Mouse (Mus musculus) liver, embryonic 14.5 days (tissue): ENCODE results near the gene Wipf2. TPM values are rescaled to one million over a fixed set of nuclear protein-coding genes. Genes with fewer than 3 reads are reported as not detected.

Experiments
- ATAC-seq: fragments of 200-750 bp; cut with Nextera tagmentation; 2 replicates; pipeline ENCODE4 v1.8.0; 2017; ENCODE audit warnings: moderate number of reproducible peaks, mild to moderate bottlenecking, moderate library complexity; ENCODE audit not compliant: insufficient read depth
- DNase-seq, 3 experiments: peaks; one replicate each; pipeline ENCODE4 v3.0.0-alpha.2; 2012 to 2013; ENCODE audit warnings: low read depth in 3 of 3, low spot score in 3 of 3
- H3K27ac ChIP-seq: fragments of 300-500 bp; sonication (generic); 2 replicates; pipeline ENCODE4 v1.5.1; 2014; ENCODE audit warnings: moderate library complexity, mild to moderate bottlenecking, control low read depth, inconsistent platforms
- H3K27me3 ChIP-seq: fragments of 300-500 bp; sonication (generic); 2 replicates; pipeline ENCODE4 v1.6.1; 2014; ENCODE audit warnings: mild to moderate bottlenecking, low read length, moderate library complexity; ENCODE audit not compliant: control insufficient read depth, insufficient read depth
- H3K36me3 ChIP-seq: fragments of 300-500 bp; sonication (generic); replicated peaks from 2 replicates; pipeline ENCODE4 v1.6.1; 2014; ENCODE audit warnings: low read depth; ENCODE audit not compliant: control insufficient read depth, insufficient read depth
- H3K4me1 ChIP-seq, 2 experiments: fragments of 200-500 bp in 1 of 2; fragments of 300-500 bp in 1 of 2; sonication (generic) in 1 of 2; replicated peaks; 2 replicates each; pipeline ENCODE4 v1.6.1; 2012 to 2014; ENCODE audit warnings: antibody characterized with exemption in 1 of 2, inconsistent platforms in 1 of 2, low read length in 1 of 2; ENCODE audit not compliant: control insufficient read depth in 2 of 2, insufficient read depth in 2 of 2
- H3K4me2 ChIP-seq: fragments of 300-500 bp; sonication (generic); 2 replicates; pipeline ENCODE4 v1.6.1; 2014; ENCODE audit warnings: low read depth, mild to moderate bottlenecking, control low read depth, moderate library complexity
- H3K4me3 ChIP-seq, 2 experiments: fragments of 200-500 bp in 1 of 2; fragments of 300-500 bp in 1 of 2; sonication (generic) in 1 of 2; 2 replicates each; pipeline ENCODE4 v1.5.1; 2012 to 2014; ENCODE audit warnings: low read depth in 2 of 2, low read length in 2 of 2, mild to moderate bottlenecking in 2 of 2, control low read depth in 1 of 2, inconsistent platforms in 1 of 2, moderate library complexity in 1 of 2; ENCODE audit not compliant: insufficient read depth in 1 of 2
- H3K9ac ChIP-seq: fragments of 300-500 bp; sonication (generic); replicated peaks from 2 replicates; pipeline ENCODE4 v1.6.1; 2014; ENCODE audit warnings: mild to moderate bottlenecking, control low read depth, moderate library complexity
- H3K9me3 ChIP-seq: fragments of 300-500 bp; sonication (generic); 2 replicates; pipeline ENCODE4 v1.6.1; 2016; ENCODE audit warnings: low read length, mixed read lengths; ENCODE audit not compliant: control insufficient read depth
- CTCF ChIP-seq: IDR thresholded peaks from 2 replicates; pipeline ENCODE4 v1.5.1; 2016; ENCODE audit warnings: antibody characterized with exemption, low read depth, control low read depth
- EP300 ChIP-seq: IDR thresholded peaks from 2 replicates; pipeline ENCODE4 v1.6.1; 2016; ENCODE audit warnings: antibody characterized with exemption, low read depth
- WGBS: fragments of 180-500 bp; shearing (Covaris S2); extraction: QIAGEN DNeasy Blood & Tissue Kit; methylation state at CpG from one replicate; pipeline ENCODE4 v1.1.7; 2014; ENCODE audit not compliant: insufficient replicate concordance; 5-methylcytosine and 5-hydroxymethylcytosine counted together
- polyA plus RNA-seq, 2 experiments: library from polyadenylated mRNA; depleted of rRNA in 1 of 2; stranded (reverse) in 1 of 2; unstranded in 1 of 2; fragments of >200 nt; fragmentation: Nextera tagmentation in 1 of 2; extraction: Ambion mirVana in 1 of 2; gene quantifications; 2 replicates each; pipeline versions ENCODE4 v1.2.1 to v1.2.3; 2012 to 2014

Gene Wipf2
- polyA plus RNA-seq, 2 experiments: 1.1 to 2.1 TPM

DNA sequence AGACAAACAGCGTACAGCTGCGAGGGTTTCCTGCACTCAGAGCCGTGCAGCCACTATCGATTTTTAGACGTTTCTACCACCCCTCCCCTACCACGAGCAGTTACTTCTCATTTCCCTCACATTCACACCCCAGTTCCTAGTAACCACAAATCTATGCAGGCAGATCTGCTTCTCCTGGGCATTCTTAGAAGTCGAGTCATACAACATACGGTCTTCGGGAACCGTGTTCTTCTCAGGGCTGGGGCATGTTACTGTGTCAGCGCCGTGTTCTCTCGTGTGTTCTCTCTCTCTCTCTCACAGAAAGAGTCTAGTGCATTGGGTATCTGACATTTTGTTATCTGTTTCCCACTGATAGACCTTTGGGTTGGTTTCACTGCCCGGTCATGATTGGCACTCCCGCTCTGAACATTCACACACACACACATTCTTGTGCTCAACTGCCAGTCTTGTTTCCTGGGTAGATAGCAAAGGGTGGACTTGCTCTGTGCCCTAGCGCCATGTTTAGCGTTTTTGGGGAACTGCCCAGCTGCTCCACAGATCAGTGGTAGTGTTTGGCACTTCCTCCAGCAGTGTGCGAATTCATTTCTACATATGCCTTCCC is 84.6 kb downstream of the Wipf2 start:
- 5% methylated on average over 18 of the region's 18 CpGs for WGBS
- Histone ChIP-seq H3K4me1 (peaks cover 0 to 49% of the 10 kb centered on the region in 2 experiments; a peak in 3 of 4 replicates), H3K27ac (no peak overlapping the region), H3K4me2 (peak overlapping the region; percentile 40), H3K9ac (no peak overlapping the region), H3K36me3 (no peaks in the 10 kb centered on the region), H3K27me3 (no peaks in the 10 kb centered on the region), H3K4me3 (no peak overlapping the region), H3K9me3 (no peaks in the 10 kb centered on the region)
- ATAC-seq: peak; percentile 19; the same call in 1 of the 2 replicates
- peak in 1 of 3 experiments; percentile 54 for DNase-seq
- no peak for TF ChIP-seq CTCF
- 0 out of 2 replicates have a peak, but pooled peaks have one; percentile 10 for TF ChIP-seq EP300

DNA sequence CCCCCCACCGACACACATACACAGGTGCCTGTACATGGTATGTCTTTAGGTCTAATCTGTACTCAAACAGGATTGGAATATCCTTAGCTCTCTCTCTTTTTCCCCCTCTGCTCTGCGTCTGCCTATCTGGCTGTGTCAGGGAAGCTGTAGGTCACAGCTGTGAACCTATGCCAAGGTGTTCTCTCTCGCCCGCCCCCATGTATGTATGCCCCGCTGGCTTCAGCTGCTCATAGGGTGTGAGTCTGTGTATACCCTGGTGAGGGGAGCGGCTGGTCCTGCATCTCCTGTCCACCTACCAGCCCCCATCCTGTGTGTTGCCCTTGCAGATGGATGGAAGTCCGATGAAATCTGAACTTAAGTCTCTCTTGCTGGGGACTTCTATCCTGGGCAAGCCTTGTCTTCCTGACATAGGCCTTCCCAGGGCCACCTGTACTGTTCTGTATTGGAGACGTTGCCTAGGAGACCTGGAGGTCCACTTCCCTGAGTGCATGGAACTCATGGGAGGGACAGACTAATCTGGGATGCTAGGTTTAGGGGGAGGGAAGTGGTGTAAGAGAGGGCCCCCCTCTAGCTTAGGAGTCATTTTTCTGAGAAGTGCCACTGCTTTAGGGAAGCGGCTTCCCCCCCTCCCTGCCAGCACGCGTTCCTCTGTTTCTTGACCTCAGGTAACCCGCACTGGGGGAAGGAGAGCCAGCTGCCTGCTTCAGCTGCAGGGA is 86.0 kb downstream of the Wipf2 start:
- 58% methylated on average over 11 of the region's 12 CpGs for WGBS
- Histone ChIP-seq H3K4me1 (peaks cover 3 to 45% of the 10 kb centered on the region in 2 experiments; a peak in 3 of 4 replicates), H3K9ac (no peak overlapping the region), H3K9me3 (no peaks in the 10 kb centered on the region), H3K4me3 (no peak overlapping the region), H3K4me2 (no peak overlapping the region), H3K27ac (no peak overlapping the region), H3K36me3 (no peaks in the 10 kb centered on the region), H3K27me3 (no peaks in the 10 kb centered on the region)
- DNase-seq (no peak), ATAC-seq (no peak)
- no peak for TF ChIP-seq EP300
- TF ChIP-seq CTCF: no peak

DNA sequence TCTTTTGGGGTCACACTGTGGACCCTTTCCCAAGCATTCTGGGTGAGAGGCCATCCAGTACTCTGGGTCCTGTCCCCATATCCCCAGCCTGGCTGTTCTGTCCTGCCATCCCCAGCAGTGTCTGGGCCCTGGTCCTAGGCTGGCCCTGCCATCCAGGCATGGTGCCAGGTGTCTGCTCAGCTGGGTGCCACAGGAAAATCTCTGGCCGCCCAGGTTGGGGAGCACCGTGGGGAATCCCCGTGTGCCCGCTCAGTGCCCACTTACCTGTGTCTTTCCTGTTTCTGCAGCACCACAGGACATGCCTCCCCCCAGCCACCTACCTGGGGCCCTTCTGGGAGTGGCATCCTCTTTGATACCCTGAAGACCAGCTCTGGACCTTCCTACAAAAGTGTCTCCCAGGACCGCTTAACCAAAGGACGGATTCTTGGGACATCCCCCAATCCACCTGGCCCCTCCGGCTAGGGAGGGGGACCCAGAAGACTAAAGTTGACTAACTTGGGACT is 86.6 kb downstream of the Wipf2 start:
- TF ChIP-seq CTCF (no peak), EP300 (no peak)
- no peak overlapping the region for H3K27ac ChIP-seq
- H3K9me3 ChIP-seq: no peaks in the 10 kb centered on the region
- no peak overlapping the region for H3K9ac ChIP-seq
- H3K4me2 ChIP-seq: no peak overlapping the region
- H3K27me3 ChIP-seq: no peaks in the 10 kb centered on the region
- no peak for DNase-seq
- ATAC-seq: no peak
- 83% methylated on average over 7 of the region's 7 CpGs for WGBS
- peaks cover 4 to 44% of the 10 kb centered on the region in 2 experiments for H3K4me1 ChIP-seq
- H3K36me3 ChIP-seq: no peaks in the 10 kb centered on the region
- no peak overlapping the region for H3K4me3 ChIP-seq

DNA sequence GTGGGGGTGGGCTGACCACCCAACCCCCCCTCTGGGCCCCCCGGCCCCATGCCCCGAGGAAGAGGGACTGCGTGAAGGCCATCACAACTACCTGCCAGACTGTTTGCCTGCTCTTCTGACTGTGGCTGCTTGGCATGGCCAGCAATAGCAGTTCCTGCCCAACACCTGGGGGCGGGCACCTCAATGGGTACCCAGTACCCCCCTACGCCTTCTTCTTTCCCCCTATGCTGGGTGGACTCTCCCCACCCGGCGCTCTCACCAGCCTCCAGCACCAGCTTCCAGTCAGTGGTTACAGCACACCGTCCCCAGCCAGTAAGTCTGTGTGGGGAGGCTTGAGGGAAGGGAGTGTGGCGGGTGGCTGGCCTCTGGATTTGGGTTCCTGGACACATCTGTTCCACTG is 87.0 kb downstream of the Wipf2 start:
- no peak for TF ChIP-seq EP300
- ATAC-seq (no peak), DNase-seq (no peak)
- H3K27me3 ChIP-seq: no peaks in the 10 kb centered on the region
- WGBS: 73% methylated on average over 9 of the region's 9 CpGs
- H3K4me2 ChIP-seq: no peak overlapping the region
- no peak overlapping the region for H3K9ac ChIP-seq
- H3K4me3 ChIP-seq: no peak overlapping the region
- no peaks in the 10 kb centered on the region for H3K36me3 ChIP-seq
- H3K9me3 ChIP-seq: no peaks in the 10 kb centered on the region
- peaks cover 4 to 42% of the 10 kb centered on the region in 2 experiments for H3K4me1 ChIP-seq
- no peak overlapping the region for H3K27ac ChIP-seq
